Mouse (Mus musculus): ENCODE results near the gene Vdr.

DNA sequence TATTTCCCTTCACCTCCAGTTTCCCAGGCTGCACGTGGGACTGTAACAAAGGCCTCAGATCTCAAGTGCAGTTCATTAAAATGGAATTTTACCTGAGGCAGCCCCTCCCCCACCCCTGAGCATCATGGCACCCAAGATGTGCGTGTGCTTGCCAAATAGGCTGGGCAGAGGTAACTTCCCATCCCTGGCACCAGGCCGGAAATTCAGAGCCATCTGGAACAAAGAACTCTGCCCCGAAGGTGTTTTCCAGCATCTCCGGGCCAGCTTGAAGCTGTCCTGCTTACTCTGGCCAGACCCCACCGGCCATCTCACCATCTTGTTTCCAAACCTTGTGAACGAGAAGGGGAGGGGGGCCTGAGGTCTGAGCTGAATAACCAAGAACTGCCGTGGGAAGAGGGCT lies 10.7 kb downstream of the Vdr start:
- no peak for TF ChIP-seq CTCF (IDR thresholded peaks at IDR 0.05; ENCODE audit: low read depth, low read length)
- no peak for TF ChIP-seq POLR2A (IDR thresholded peaks at IDR 0.05; ENCODE audit: extremely low read depth, insufficient read depth, low read length)
